Mouse (Mus musculus) erythroblast, adult 5-6 weeks (primary cell): ENCODE data around the gene Zfp352. TPM values are rescaled to one million over a fixed set of nuclear protein-coding genes. Genes with fewer than 3 reads are reported as not detected.
"Not testable (repeated sequence)": the region's sequence is repeated elsewhere in the genome, so short reads cannot be mapped to it uniquely, and the experiment has no call there.

Experiments
- ATAC-seq: replicated peaks from 2 replicates; pipeline ENCODE4 v1.8.0; 2016; ENCODE audit warnings: moderate number of reproducible peaks, mild to moderate bottlenecking, moderate TSS enrichment, inconsistent platforms; ENCODE audit not compliant: poor library complexity, low FRiP score, severe bottlenecking
- total RNA-seq, 2 experiments: library from RNA; stranded (forward) in 1 of 2; stranded (reverse) in 1 of 2; fragments of 150-400 nt in 1 of 2; fragments of 200-764, 138-1000 nt in 1 of 2; gene quantifications; 2 replicates each; pipeline versions ENCODE4 v1.2.3 to v1.2.4; 2015 to 2017; ENCODE audit warnings: low replicate concordance in 2 of 2

Gene Zfp352
- total RNA-seq (2015; ENCODE audit: low replicate concordance) (not detected in 2 replicates), total RNA-seq (2017; ENCODE audit: low replicate concordance) (not detected in 2 replicates)

DNA sequence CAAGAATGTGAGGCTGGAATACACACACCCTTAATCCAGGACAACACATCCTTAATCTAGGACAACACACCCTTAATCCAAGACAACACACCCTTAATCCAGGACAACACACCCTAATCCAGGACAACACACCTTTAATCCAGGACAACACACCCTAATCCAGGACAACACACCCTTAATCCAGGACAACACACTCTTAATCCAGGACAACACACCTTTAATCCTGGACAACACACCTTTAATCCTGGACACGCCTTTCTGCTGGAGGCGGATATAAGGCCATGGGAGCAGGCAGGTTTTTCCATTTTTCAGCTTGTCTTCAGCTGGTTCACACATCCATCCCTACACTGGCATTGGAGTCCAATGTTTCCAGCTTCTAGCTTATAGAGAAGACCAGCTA is at the start of gene Zfp352:
Gene Zfp352 (plus strand): TSS at position 301 of the 400 bp plus-strand sequence.
- no peak for ATAC-seq

DNA sequence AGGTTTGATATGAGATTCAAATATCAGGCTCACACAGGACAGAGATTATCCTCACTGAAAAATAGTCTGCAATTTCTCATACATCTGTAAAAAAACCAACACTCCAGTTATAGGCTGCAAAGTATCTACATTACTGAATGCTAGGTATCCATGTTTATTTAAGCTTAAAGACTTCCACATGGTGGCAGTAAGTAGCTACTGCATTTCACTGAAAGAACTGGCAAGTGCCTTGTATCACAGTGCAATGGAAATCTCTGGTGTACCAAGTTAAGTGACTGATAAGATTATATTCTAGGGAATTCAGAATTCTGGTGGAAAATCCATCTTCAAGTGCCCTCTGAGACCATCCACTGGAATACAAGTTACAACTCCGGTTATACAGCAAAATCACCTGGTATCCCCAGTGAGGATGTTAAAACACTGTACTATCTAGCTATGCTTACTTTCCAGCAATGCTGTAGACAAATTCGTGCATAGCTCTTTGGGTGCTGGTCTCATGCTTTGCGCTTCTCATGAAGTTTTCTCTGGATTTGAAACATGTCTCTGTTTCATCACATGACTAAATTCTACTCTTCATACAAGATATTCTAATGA is 47.6 kb upstream of the Zfp352 start:
- no peak for ATAC-seq

DNA sequence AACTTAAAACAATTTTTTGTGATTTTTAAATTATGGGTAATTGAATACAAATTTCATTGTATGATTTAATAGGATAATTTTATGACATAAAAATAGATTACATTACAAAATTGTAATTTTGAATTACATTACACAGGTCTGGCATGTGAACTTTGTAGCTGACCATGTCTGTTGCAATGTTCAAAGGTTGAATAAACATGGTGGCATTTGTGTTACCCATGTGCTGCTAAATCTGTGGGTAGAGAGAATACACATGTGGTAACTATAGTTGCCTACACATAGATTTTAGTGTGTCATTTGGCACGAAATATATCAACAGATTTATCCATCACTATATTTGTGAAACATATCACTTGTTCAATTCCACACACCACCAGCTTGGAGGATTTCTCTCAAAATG is 44.6 kb upstream of the Zfp352 start:
- ATAC-seq = no peak

DNA sequence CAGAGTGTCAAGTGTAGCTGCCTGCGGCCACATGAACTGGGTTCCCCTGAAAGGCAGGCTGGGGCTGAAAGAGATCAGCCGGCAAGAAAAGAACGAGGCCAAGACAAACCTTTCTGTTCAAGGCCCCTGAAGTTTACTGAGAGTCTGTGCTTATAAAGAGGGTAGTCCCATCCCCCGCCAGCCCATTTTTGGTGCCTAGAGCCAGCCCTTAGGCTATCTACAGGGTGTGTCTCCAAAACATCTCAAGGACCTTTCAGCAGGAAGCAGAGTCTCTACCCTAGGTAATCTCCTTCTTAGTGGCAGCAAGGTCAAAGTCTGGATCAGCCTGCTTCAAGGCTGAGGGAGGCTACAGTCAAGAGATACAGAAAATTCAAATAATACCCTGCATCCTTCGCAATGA is 15.2 kb upstream of the Zfp352 start:
- no peak for ATAC-seq

DNA sequence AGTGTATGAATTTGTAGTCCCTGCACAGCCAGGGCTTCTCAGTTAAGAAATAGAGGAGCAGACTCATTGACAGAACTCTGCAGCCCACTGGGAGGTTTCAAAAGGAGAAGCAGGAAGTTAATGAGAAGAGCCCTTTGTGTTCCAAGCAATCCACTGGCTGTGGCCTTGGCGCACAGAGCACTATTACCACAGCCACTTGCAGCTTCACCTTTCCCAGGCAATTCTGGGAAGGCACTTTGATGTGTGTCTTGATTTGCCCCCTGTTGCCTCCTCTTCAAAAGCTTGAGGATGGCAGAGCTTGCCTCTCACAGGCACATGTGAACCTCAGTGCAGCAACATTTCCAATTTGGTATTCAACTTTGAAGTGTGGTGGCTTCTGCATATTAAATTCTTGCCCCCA is 7.1 kb upstream of the Zfp352 start:
- ATAC-seq = no peak

DNA sequence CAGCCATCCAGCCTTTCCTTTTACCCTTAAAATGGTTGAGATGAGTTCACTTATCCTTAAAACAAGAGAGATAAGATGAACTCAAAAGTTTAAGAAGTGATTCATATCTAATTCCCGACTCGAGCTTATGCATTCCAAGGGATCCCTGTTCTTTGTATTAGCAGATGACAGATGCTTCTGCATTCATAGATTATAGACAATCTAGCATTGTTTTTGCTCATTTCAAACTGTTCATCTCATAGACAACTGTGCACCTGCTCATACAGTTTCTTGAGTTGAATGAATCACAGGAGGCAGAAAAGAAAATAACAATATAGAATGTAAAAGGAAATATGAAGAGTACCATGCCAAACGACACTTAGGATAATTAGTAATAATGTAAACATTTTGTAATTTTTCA is 6.5 kb upstream of the Zfp352 start:
- ATAC-seq = no peak

DNA sequence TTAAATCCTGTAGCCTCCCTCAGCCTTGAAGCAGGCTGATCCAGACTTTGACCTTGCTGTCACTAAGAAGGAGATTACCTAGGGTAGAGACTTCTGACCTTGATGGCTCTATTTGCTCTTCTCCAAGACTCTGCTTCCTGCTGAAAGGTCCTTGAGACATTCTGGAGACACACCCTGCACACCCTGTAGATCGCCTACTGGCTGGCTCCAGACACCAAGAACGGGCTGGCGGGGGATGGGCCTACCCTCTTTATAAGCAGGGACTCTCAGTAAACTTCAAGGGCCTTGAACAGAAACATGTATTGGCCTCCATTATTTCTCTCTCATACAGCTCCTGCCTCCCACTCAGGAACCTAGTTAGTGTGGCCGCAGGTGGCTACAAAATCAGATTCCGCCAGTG is 17.0 kb downstream of the Zfp352 start:
- not testable (repeated sequence) for ATAC-seq

DNA sequence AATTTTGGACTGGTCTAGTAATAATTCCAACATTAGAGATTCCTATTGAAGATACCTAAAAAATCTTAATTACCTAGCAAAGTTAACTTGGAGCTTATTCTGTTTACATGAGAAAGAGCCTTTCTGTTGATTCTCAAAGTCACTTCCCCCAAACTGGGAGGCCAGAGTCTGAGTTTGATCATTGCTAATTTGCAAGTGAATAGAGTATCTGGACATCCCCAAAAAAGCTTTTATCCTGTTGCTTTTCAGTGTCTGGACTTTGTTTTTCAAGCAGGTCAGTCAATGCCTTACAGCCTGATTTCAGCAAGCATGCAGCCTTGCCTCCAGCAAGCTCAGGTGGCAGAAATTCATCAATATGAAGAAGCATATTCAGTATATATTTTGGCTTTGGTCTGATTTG is 51.2 kb downstream of the Zfp352 start:
- no peak for ATAC-seq
